In the genomic region with DNA sequence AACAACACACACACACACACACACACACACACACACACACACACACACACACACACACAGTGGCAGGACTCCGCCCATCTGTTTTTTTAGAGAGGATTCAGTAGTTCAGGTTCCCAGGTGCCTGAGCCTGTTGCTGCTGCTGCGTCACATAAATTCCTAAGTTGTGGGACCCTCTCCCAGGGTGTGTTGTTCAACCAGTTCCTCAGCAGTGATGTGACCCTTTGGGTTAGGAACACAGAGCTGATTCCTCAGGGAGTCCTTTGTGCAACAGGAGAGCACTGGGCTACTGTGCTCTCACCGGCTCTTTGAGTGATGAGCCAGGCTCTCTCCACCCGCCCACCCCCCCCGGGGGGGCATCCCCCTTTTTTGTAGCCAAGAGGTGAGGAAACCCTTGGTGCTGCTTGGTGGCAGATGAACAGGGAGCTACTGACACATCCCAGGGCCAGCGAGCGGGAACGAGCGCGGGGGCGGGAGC, we compare ENCODE assay signal across 8 mouse cellular contexts. TPM values are rescaled to one million over a fixed set of nuclear protein-coding genes. Genes with fewer than 3 reads are reported as not detected.
DNase-seq lines count a peak whose midpoint lies in the region; ATAC-seq and TF ChIP-seq lines count a peak whose summit lies in the region.

Pde4b (plus strand) TSS at position 453 of the 475 bp plus-strand sequence.

- peaks cover 6% of the 10 kb centered on the region; the same call in 1 of the 2 replicates for H3K4me1 ChIP-seq in intestine, embryonic 15.5 days (replicated peaks)
- H3K4me1 ChIP-seq in midbrain, embryonic 10.5 days, result peaks cover 17% of the 10 kb centered on the region

- H3K4me2 ChIP-seq in intestine, embryonic 15.5 days (replicated peaks), result peak within 1 kb of the TSS; percentile 93

- H3K27me3 ChIP-seq in intestine, embryonic 15.5 days (replicated peaks), result peaks cover 13% of the 10 kb centered on the region
- peaks cover 49% of the 10 kb centered on the region for H3K27me3 ChIP-seq in midbrain, embryonic 10.5 days (ENCODE audit: low read depth, poor library complexity, severe bottlenecking)

- peak within 1 kb of the TSS; percentile 46 for H3K9ac ChIP-seq in intestine, embryonic 15.5 days

- WGBS in intestine, embryonic 15.5 days, result 6% methylated on average over 11 of the region's 11 CpGs
- WGBS in midbrain, embryonic 10.5 days, result 7% methylated on average over 11 of the region's 11 CpGs

- no peaks in the 10 kb centered on the region for H3K36me3 ChIP-seq in intestine, embryonic 15.5 days
- H3K36me3 ChIP-seq in midbrain, embryonic 10.5 days, result no peaks in the 10 kb centered on the region

- peak; percentile 36 for ATAC-seq in intestine, embryonic 15.5 days

- no peak for TF ChIP-seq CTCF in layer of hippocampus, adult 2 months (conservative IDR thresholded peaks at IDR 0.05)

- no peaks in the 10 kb centered on the region for H3K9me3 ChIP-seq in intestine, embryonic 15.5 days
- H3K9me3 ChIP-seq in midbrain, embryonic 10.5 days (replicated peaks), result no peaks in the 10 kb centered on the region

- peak in 1 of 2 experiments; percentile 12 for DNase-seq in layer of hippocampus, adult 2 months (ENCODE audit: low spot score in 2 of 2)
- DNase-seq in layer of hippocampus, adult 9-10 months (ENCODE audit: low spot score), result no peak
- DNase-seq in cerebellum, postnatal 10 days, result peak; percentile 39 to 44
- no peak for DNase-seq in gastrocnemius, postnatal 10 days
- no peak for DNase-seq in midbrain, embryonic 10.5 days (ENCODE audit: low spot score)
- no peak for DNase-seq in natural killer cell, adult 2 months (ENCODE audit: low spot score in 2 of 2)
- no peak for DNase-seq in Muller cell, postnatal 12 days (ENCODE audit: inconsistent ontology term)

- H3K4me3 ChIP-seq in layer of hippocampus, adult 2 months, result peak within 1 kb of the TSS; percentile 71
- H3K4me3 ChIP-seq in intestine, embryonic 15.5 days (replicated peaks), result peak within 1 kb of the TSS; percentile 60
- peak within 1 kb of the TSS; percentile 75 for H3K4me3 ChIP-seq in midbrain, embryonic 10.5 days

- H3K27ac ChIP-seq in layer of hippocampus, adult 2 months, result peak within 1 kb of the TSS; percentile 52; the same call in 1 of the 2 replicates
- no peak within 1 kb of the TSS for H3K27ac ChIP-seq in intestine, embryonic 15.5 days
- H3K27ac ChIP-seq in midbrain, embryonic 10.5 days (replicated peaks), result peak within 1 kb of the TSS; percentile 50

RNA-seq across cellular contexts. Expression of gene Pde4b, which starts in this region (rescaled TPM):
- 10 to 100 TPM; 58.3 to 69.5 TPM for total RNA-seq in layer of hippocampus, adult 2 months (2021)
- 10 to 100 TPM; 44.7 to 61.4 TPM for total RNA-seq in gastrocnemius, postnatal 10 days (2021)
- 12.9 and 13.4 TPM in 2 replicates for polyA plus RNA-seq in intestine, embryonic 15.5 days (2015; fragmentation: Nextera tagmentation; extraction: Ambion mirVana)
- polyA plus RNA-seq in midbrain, embryonic 10.5 days (2016; fragmentation: Nextera tagmentation; extraction: Ambion mirVana), result 5.6 and 6.0 TPM in 2 replicates

Comparison
In these comparisons a context has a peak if more than half of its experiments do, and no peak if none do; other contexts are left out.
1. DNase-seq: peak in cerebellum, postnatal 10 days (2 of 2); none in layer of hippocampus, adult 9-10 months (single experiment), gastrocnemius, postnatal 10 days (single experiment), midbrain, embryonic 10.5 days (single experiment), natural killer cell, adult 2 months (0 of 2) and Muller cell, postnatal 12 days (single experiment).
2. Peak in every context shown above with its lines, with median percentiles within 50 percentile points of each other: H3K4me3 ChIP-seq.